Comparison of ENCODE assay signal across 9 mouse cellular contexts in genomic region chr2:128408718-128409117, GRCm38 (mm10).
A peak's percentile ranks its signal among the peaks of the same experiment; 100 is the strongest.
DNase-seq lines count a peak whose midpoint lies in the region; ATAC-seq and TF ChIP-seq lines count a peak whose summit lies in the region.
"Had no signal": no experiment of that assay in that cellular context is flagged by ENCODE, and none has a peak within 500 bp of the region (broad histone marks: within the 10 kb centered on the region; RNA-seq: fewer than 3 reads in every experiment).

No protein-coding gene starts in this region.

- H3K9me3 ChIP-seq in midbrain, postnatal 0 days (ENCODE audit: low read length) = no peaks in the 10 kb centered on the region
- H3K9me3 ChIP-seq in midbrain, embryonic 16.5 days (replicated peaks; ENCODE audit: control insufficient read depth, low read length, poor library complexity, severe bottlenecking) = no peaks in the 10 kb centered on the region
- no peaks in the 10 kb centered on the region for H3K9me3 ChIP-seq in liver, embryonic 11.5 days (ENCODE audit: control insufficient read depth, low read length)
- H3K9me3 ChIP-seq: neural tube, embryonic 12.5 days had no signal

- DNase-seq in cerebellum, postnatal 14 days = peak; percentile 36 to 59
- DNase-seq in cerebellum, adult 8-10 months = no peak
- no peak for DNase-seq in midbrain, postnatal 0 days (ENCODE audit: low spot score)
- DNase-seq in liver, embryonic 11.5 days (ENCODE audit: low spot score) = peak; percentile 49
- peak; percentile 40 to 48 for DNase-seq in spleen, postnatal 36 days (ENCODE audit: low spot score in 2 of 2)
- DNase-seq in layer of hippocampus, adult 18-20 months (ENCODE audit: low spot score in 2 of 2) = no peak

- no peak overlapping the region for H3K9ac ChIP-seq in midbrain, postnatal 0 days (replicated peaks; ENCODE audit: low read length, poor library complexity, severe bottlenecking)
- H3K9ac ChIP-seq in midbrain, embryonic 16.5 days (ENCODE audit: low read depth, low read length) = no peak overlapping the region
- H3K9ac ChIP-seq in liver, embryonic 11.5 days (ENCODE audit: low read depth, low read length) = no peak overlapping the region
- H3K9ac ChIP-seq: neural tube, embryonic 12.5 days had no signal

- TF ChIP-seq CTCF in midbrain, postnatal 0 days (IDR thresholded peaks at IDR 0.05) = peak; percentile 59
- peak; percentile 26; the same call in 1 of the 2 replicates for TF ChIP-seq CTCF in cortical plate, adult 2 months (IDR thresholded peaks at IDR 0.05; ENCODE audit: extremely low read depth, insufficient read depth, low read length)

- H3K4me3 ChIP-seq in midbrain, postnatal 0 days (ENCODE audit: low read depth, low read length) = no peak overlapping the region
- no peak overlapping the region for H3K4me3 ChIP-seq in midbrain, embryonic 16.5 days (ENCODE audit: low read depth, low read length)
- no peak overlapping the region for H3K4me3 ChIP-seq in cortical plate, adult 2 months (ENCODE audit: insufficient read depth, low read length)
- no peak overlapping the region for H3K4me3 ChIP-seq in liver, embryonic 11.5 days (ENCODE audit: low read depth, low read length)
- H3K4me3 ChIP-seq: neural tube, embryonic 12.5 days had no signal

- no peaks in the 10 kb centered on the region for H3K27me3 ChIP-seq in midbrain, postnatal 0 days (ENCODE audit: insufficient read depth, low read length)
- H3K27me3 ChIP-seq in midbrain, embryonic 16.5 days (ENCODE audit: control insufficient read depth, insufficient read depth, low read depth, low read length) = no peaks in the 10 kb centered on the region
- H3K27me3 ChIP-seq in liver, embryonic 11.5 days (replicated peaks; ENCODE audit: control insufficient read depth, insufficient read depth, low read length) = no peaks in the 10 kb centered on the region
- H3K27me3 ChIP-seq: neural tube, embryonic 12.5 days had no signal

- H3K4me2 ChIP-seq in midbrain, postnatal 0 days (ENCODE audit: low read depth, low read length, poor library complexity, severe bottlenecking) = no peak overlapping the region
- no peak overlapping the region for H3K4me2 ChIP-seq in midbrain, embryonic 16.5 days (ENCODE audit: low read length)
- no peak overlapping the region for H3K4me2 ChIP-seq in liver, embryonic 11.5 days
- H3K4me2 ChIP-seq: neural tube, embryonic 12.5 days had no signal

- 38% methylated on average over 6 of the region's 6 CpGs for WGBS in midbrain, postnatal 0 days
- WGBS in midbrain, embryonic 16.5 days = 36% methylated on average over 6 of the region's 6 CpGs
- WGBS in liver, embryonic 11.5 days = 43% methylated on average over 6 of the region's 6 CpGs

- no peak for TF ChIP-seq POLR2A in cortical plate, adult 2 months (IDR thresholded peaks at IDR 0.05; ENCODE audit: extremely low read depth, insufficient read depth, low read length)

- H3K4me1 ChIP-seq in midbrain, postnatal 0 days (ENCODE audit: insufficient read depth, low read length) = no peaks in the 10 kb centered on the region
- peaks cover 3% of the 10 kb centered on the region for H3K4me1 ChIP-seq in midbrain, embryonic 16.5 days (ENCODE audit: control insufficient read depth, insufficient read depth, low read length)
- no peaks in the 10 kb centered on the region for H3K4me1 ChIP-seq in cortical plate, adult 2 months (ENCODE audit: control insufficient read depth, insufficient read depth, low read length)
- H3K4me1 ChIP-seq in liver, embryonic 11.5 days (replicated peaks; ENCODE audit: control insufficient read depth, insufficient read depth, low read length) = no peaks in the 10 kb centered on the region; the same call in 1 of the 2 replicates

- H3K36me3 ChIP-seq in midbrain, postnatal 0 days (ENCODE audit: insufficient read depth, low read length) = no peaks in the 10 kb centered on the region
- no peaks in the 10 kb centered on the region for H3K36me3 ChIP-seq in midbrain, embryonic 16.5 days (ENCODE audit: control insufficient read depth, insufficient read depth, low read length)
- no peaks in the 10 kb centered on the region for H3K36me3 ChIP-seq in liver, embryonic 11.5 days (ENCODE audit: control insufficient read depth, insufficient read depth, low read length)
- H3K36me3 ChIP-seq: neural tube, embryonic 12.5 days had no signal

- ATAC-seq in midbrain, postnatal 0 days (ENCODE audit: low FRiP score) = no peak
- ATAC-seq in midbrain, embryonic 16.5 days = no peak
- ATAC-seq in liver, embryonic 11.5 days (replicated peaks; ENCODE audit: low FRiP score) = no peak

- no peak overlapping the region for H3K27ac ChIP-seq in midbrain, postnatal 0 days (ENCODE audit: low read depth, low read length)
- no peak overlapping the region for H3K27ac ChIP-seq in midbrain, embryonic 16.5 days (ENCODE audit: low read length)
- no peak overlapping the region for H3K27ac ChIP-seq in cortical plate, adult 2 months (ENCODE audit: insufficient read depth, low read length)
- no peak overlapping the region for H3K27ac ChIP-seq in liver, embryonic 11.5 days (ENCODE audit: low read depth, low read length)
- H3K27ac ChIP-seq: neural tube, embryonic 12.5 days had no signal

Comparison
In these comparisons a context has a peak if more than half of its experiments do, and no peak if none do; other contexts are left out.
1. DNase-seq: peak in cerebellum, postnatal 14 days (2 of 2), liver, embryonic 11.5 days (single experiment) and spleen, postnatal 36 days (2 of 2); none in cerebellum, adult 8-10 months (single experiment), midbrain, postnatal 0 days (single experiment) and layer of hippocampus, adult 18-20 months (0 of 2).